Mouse (Mus musculus) limb, embryonic 10.5 days (tissue): Measurements from ENCODE around the gene Abhd10. TPM values are rescaled to one million over a fixed set of nuclear protein-coding genes. Genes with fewer than 3 reads are reported as not detected.
A peak's percentile ranks its signal among the peaks of the same experiment; 100 is the strongest.

ENCODE experiments used
- DNase-seq: peaks from one replicate; pipeline ENCODE4 v3.0.0-alpha.2; 2017; ENCODE audit warnings: low spot score
- H3K27ac ChIP-seq: fragments of 300-500 bp; sonication (generic); 2 replicates; pipeline ENCODE4 v1.5.1; 2016; ENCODE audit warnings: mild to moderate bottlenecking
- H3K27me3 ChIP-seq: fragments of 300-500 bp; sonication (generic); 2 replicates; pipeline ENCODE4 v1.6.1; 2016; ENCODE audit warnings: low read depth, mild to moderate bottlenecking; ENCODE audit not compliant: poor library complexity, severe bottlenecking
- H3K36me3 ChIP-seq: fragments of 300-500 bp; sonication (generic); 2 replicates; pipeline ENCODE4 v1.6.1; 2016; ENCODE audit warnings: mild to moderate bottlenecking, moderate library complexity
- H3K4me1 ChIP-seq: fragments of 300-500 bp; sonication (generic); 2 replicates; pipeline ENCODE4 v1.6.1; 2016
- H3K4me3 ChIP-seq: fragments of 300-500 bp; sonication (generic); 2 replicates; pipeline ENCODE4 v1.5.1; 2016; ENCODE audit warnings: mild to moderate bottlenecking, moderate library complexity
- H3K9me3 ChIP-seq: fragments of 300-500 bp; sonication (generic); replicated peaks from 2 replicates; pipeline ENCODE4 v1.6.1; 2016; ENCODE audit warnings: mild to moderate bottlenecking
- WGBS: fragments of 180-500 bp; shearing (Covaris S2); methylation state at CpG from one replicate; pipeline ENCODE4 v1.1.7; 2016; 5-methylcytosine and 5-hydroxymethylcytosine counted together
- polyA plus RNA-seq: library from polyadenylated mRNA; unstranded; fragments of >200 nt; fragmentation: Nextera tagmentation; extraction: Ambion mirVana; gene quantifications from 2 replicates; pipeline ENCODE4 v1.2.1, GENCODE M21; 2016

The Abhd10 gene
- polyA plus RNA-seq, result 38.8 and 43.0 TPM in 2 replicates

- peaks cover 19% of the 10 kb centered on the region for H3K4me1 ChIP-seq
- peak within 1 kb of the TSS; percentile 96 for H3K27ac ChIP-seq
- DNase-seq, result peak; percentile 99
- peaks cover 20% of the 10 kb centered on the region for H3K36me3 ChIP-seq
- H3K4me3 ChIP-seq, result peak within 1 kb of the TSS; percentile 78
- under 1% methylated on average over 51 of the region's 51 CpGs for WGBS
- H3K27me3 ChIP-seq, result no peaks in the 10 kb centered on the region
- no peaks in the 10 kb centered on the region for H3K9me3 ChIP-seq
These were observed at the start of gene Abhd10 for GRCm38 (mm10) chr16:45742615-45743476. Abhd10 (minus strand) TSS chr16:45742955.

DNA sequence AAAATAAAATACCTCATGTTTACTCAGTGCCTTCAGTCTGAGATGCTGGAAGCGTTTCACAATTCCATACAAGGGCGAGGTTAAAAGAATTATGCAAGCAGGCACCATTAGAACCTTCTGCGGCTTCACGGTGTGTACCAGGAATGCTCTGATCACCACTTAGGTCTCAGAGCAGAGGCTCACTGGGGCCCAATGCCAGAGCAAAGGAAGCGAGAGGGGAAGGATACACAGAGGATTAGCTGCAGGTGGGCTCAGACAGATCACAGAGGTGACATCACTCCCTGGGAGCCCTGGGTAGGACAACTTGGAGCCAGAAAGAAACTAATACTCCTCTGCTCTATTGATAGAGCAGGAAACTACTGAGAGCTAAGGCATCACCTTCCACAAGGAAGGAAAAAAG is 48.5 kb upstream of the Abhd10 start:
- H3K4me3 ChIP-seq, result no peak overlapping the region
- H3K4me1 ChIP-seq, result peaks cover 4% of the 10 kb centered on the region; the same call in 1 of the 2 replicates
- no peaks in the 10 kb centered on the region for H3K27me3 ChIP-seq
- no peak for DNase-seq
- WGBS, result 60% methylated on average over 5 of the region's 5 CpGs
- peaks cover 54% of the 10 kb centered on the region for H3K36me3 ChIP-seq
- H3K27ac ChIP-seq, result no peak overlapping the region
- no peaks in the 10 kb centered on the region for H3K9me3 ChIP-seq

DNA sequence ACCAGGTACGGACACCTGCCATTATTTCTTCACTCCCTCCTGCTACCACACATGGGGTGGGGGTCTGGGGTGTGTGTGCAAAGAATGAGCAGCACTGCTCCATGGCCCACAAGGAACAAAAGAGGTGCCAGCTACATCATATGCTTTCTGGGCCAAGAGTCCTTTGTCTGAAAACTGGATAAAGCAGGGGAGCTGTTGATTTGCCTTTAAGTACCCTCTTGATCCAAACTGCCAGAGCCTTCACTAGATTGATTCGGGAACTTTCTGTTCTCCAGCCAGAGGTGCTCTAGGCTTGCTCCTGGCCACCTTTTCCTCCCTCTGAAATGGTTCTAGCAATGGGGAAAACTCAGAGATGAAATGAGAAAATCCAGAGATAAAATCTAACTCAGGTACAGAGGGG is 46.6 kb upstream of the Abhd10 start:
- Histone ChIP-seq H3K36me3 (peaks cover 47% of the 10 kb centered on the region), H3K4me3 (no peak overlapping the region), H3K4me1 (no peaks in the 10 kb centered on the region), H3K27me3 (no peaks in the 10 kb centered on the region), H3K27ac (no peak overlapping the region), H3K9me3 (no peaks in the 10 kb centered on the region)
- DNase-seq, result no peak
- 90% methylated on average over 2 of the region's 2 CpGs for WGBS

DNA sequence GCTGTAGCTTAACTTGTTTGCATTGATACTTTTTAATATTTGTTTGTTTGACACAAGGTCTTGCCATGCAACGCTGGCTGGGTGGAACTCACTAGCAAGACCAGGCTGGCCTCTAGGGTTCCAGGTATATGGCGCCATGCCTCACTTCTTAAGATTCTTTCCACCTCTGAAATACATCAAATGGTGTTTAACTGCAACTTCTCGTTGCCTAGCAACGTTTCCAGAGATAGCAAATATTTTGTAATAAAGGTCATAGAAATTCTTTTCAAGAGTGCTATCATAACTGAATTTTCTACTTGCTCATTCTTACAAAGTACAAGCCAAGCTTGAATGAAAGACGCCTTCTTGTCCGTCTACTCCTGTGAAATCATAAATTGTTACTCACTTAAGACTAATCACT is 44.9 kb upstream of the Abhd10 start:
- WGBS, result 93% methylated on average over 6 of the region's 6 CpGs
- peaks cover 47% of the 10 kb centered on the region for H3K36me3 ChIP-seq

DNA sequence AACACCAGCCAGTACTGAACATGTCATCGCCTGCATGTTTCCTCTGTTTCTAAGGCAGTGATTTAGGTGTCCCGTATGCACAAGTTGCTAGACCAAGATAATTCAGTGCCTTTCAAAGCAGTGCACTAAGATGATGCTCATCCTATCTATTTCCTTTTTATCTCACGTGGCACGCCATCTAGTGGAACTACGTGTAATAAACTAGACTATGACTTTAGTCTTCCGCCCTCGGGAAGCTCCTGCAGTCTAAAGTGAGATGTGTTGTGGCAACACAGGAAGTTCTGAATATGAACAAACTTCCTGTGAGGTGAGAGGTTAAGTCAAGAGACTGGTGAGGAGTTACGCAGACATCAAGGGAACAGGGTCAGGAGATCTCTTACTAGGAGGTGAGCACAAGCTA is 43.9 kb upstream of the Abhd10 start:
- WGBS, result 45% methylated on average over 8 of the region's 8 CpGs
- no peak for DNase-seq
- Histone ChIP-seq H3K4me3 (no peak overlapping the region), H3K27me3 (no peaks in the 10 kb centered on the region), H3K36me3 (peaks cover 45% of the 10 kb centered on the region), H3K9me3 (no peaks in the 10 kb centered on the region), H3K4me1 (no peaks in the 10 kb centered on the region), H3K27ac (no peak overlapping the region)

More for the DNA sequence above, 44.9 kb upstream of the Abhd10 start:
- no peaks in the 10 kb centered on the region for H3K27me3 ChIP-seq
- no peak overlapping the region for H3K27ac ChIP-seq
- H3K9me3 ChIP-seq, result no peaks in the 10 kb centered on the region
- DNase-seq, result no peak
- H3K4me1 ChIP-seq, result no peaks in the 10 kb centered on the region
- H3K4me3 ChIP-seq, result no peak overlapping the region

- Histone ChIP-seq H3K36me3 (peaks cover 78% of the 10 kb centered on the region), H3K9me3 (no peaks in the 10 kb centered on the region), H3K27ac (no peak overlapping the region), H3K27me3 (no peaks in the 10 kb centered on the region), H3K4me3 (no peak overlapping the region), H3K4me1 (no peaks in the 10 kb centered on the region)
- DNase-seq, result no peak
- WGBS, result 82% methylated on average over 6 of the region's 6 CpGs
These were observed 37.2 kb upstream of the Abhd10 start for GRCm38 (mm10) chr16:45780001-45780400.

- no peaks in the 10 kb centered on the region for H3K9me3 ChIP-seq
- H3K27me3 ChIP-seq, result no peaks in the 10 kb centered on the region
- H3K36me3 ChIP-seq, result peaks cover 95% of the 10 kb centered on the region
- DNase-seq, result no peak
- H3K4me1 ChIP-seq, result no peaks in the 10 kb centered on the region
- no peak overlapping the region for H3K27ac ChIP-seq
- H3K4me3 ChIP-seq, result no peak overlapping the region
- WGBS, result 92% methylated on average over 5 of the region's 5 CpGs
These were observed 32.1 kb upstream of the Abhd10 start for GRCm38 (mm10) chr16:45774813-45775212.

- peaks cover 81% of the 10 kb centered on the region for H3K36me3 ChIP-seq
These were observed 28.2 kb upstream of the Abhd10 start for GRCm38 (mm10) chr16:45770914-45771313.

GRCm38 (mm10) chr16:45767853-45768640 is 25.3 kb upstream of the Abhd10 start:
- peaks cover 63% of the 10 kb centered on the region for H3K36me3 ChIP-seq
- peaks cover 4% of the 10 kb centered on the region for H3K4me1 ChIP-seq
- H3K4me3 ChIP-seq, result no peak overlapping the region
- H3K27me3 ChIP-seq, result no peaks in the 10 kb centered on the region
- H3K27ac ChIP-seq, result no peak overlapping the region
- no peak for DNase-seq
- no peaks in the 10 kb centered on the region for H3K9me3 ChIP-seq
- WGBS, result 88% methylated on average over 10 of the region's 10 CpGs

More at GRCm38 (mm10) chr16:45770914-45771313, 28.2 kb upstream of the Abhd10 start:
- H3K9me3 ChIP-seq, result no peaks in the 10 kb centered on the region
- no peak for DNase-seq
- H3K27ac ChIP-seq, result no peak overlapping the region
- WGBS, result 95% methylated on average over 6 of the region's 6 CpGs
- H3K4me1 ChIP-seq, result no peaks in the 10 kb centered on the region
- H3K27me3 ChIP-seq, result no peaks in the 10 kb centered on the region
- H3K4me3 ChIP-seq, result no peak overlapping the region

GRCm38 (mm10) chr16:45767434-45767833 is 24.7 kb upstream of the Abhd10 start:
- 86% methylated on average over 4 of the region's 4 CpGs for WGBS
- no peak for DNase-seq
- peaks cover 64% of the 10 kb centered on the region for H3K36me3 ChIP-seq
- peaks cover 8% of the 10 kb centered on the region for H3K4me1 ChIP-seq
- H3K27me3 ChIP-seq, result no peaks in the 10 kb centered on the region
- no peak overlapping the region for H3K27ac ChIP-seq
- H3K4me3 ChIP-seq, result no peak overlapping the region
- H3K9me3 ChIP-seq, result no peaks in the 10 kb centered on the region

DNA sequence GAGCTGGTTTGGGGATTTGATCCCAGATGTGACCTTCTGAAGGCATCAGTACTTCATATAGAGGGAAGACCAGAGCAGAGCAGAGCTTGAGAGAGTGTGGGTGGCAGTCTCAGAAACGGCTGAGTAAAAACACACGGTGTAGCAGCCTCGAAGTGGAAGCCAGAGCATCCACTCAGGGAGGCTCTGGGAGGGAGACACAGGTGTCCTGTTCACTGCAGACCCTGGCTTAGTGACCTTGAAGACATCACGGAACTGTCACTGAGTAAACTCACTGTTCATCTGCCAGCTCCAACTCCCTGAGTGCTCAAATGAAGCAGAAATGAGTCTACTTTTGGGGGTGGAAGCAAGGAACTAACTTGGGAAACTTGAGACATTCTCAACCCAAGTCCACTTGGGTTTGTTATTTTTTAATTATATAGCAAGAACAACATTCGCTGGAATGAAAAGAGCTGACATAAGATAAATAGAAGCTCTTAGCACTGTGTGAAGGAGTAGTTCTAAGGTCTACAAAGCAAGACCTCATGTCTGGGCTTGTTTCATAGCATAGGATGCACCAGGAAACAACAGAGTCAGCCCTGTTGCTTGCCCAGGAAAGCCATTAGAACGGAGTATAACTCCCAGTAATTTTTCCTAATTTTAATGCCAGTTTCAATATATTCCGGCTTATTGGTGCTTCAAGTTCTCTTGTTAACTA is 23.2 kb upstream of the Abhd10 start:
- Histone ChIP-seq H3K27ac (no peak overlapping the region), H3K36me3 (peaks cover 56% of the 10 kb centered on the region), H3K4me3 (no peak overlapping the region), H3K4me1 (peaks cover 8% of the 10 kb centered on the region), H3K9me3 (no peaks in the 10 kb centered on the region), H3K27me3 (no peaks in the 10 kb centered on the region)
- no peak for DNase-seq
- 89% methylated on average over 7 of the region's 7 CpGs for WGBS

GRCm38 (mm10) chr16:45765102-45765501 is 22.3 kb upstream of the Abhd10 start:
- Histone ChIP-seq H3K27me3 (no peaks in the 10 kb centered on the region), H3K27ac (no peak overlapping the region), H3K4me3 (no peak overlapping the region), H3K4me1 (peaks cover 8% of the 10 kb centered on the region), H3K36me3 (peaks cover 55% of the 10 kb centered on the region), H3K9me3 (no peaks in the 10 kb centered on the region)
- 93% methylated on average over 3 of the region's 3 CpGs for whole genome bisulfite sequencing
- no peak for DNase-seq
